Mouse (Mus musculus) CH12F3 (cell line): ENCODE results near the gene Fbxo46.

Source experiments
- in situ Hi-C: fragments of 300-500 bp; cut with MboI; formaldehyde crosslinking; loops from 2 replicates; pipeline ENCODE4 v1.14.3; 2020; ENCODE audit warnings: low sequenced_read_pairs

Fbxo46 gene

GRCm38 (mm10) chr7:19164189-19164588, 44.5 kb downstream of the Fbxo46 start:
- in situ Hi-C loops, result no loop called here

- in situ Hi-C loops, result no loop called here
These were observed 45.3 kb downstream of the Fbxo46 start for GRCm38 (mm10) chr7:19164978-19165377.

- in situ Hi-C loops, result no loop called here
These were observed 46.2 kb downstream of the Fbxo46 start, which contains the start of gene Gipr for GRCm38 (mm10) chr7:19165656-19166423. TSS of gene Gipr (minus strand) at chr7:19166127.

GRCm38 (mm10) chr7:19166990-19167389, 47.3 kb downstream of the Fbxo46 start:
- in situ Hi-C loops, result no loop called here

DNA sequence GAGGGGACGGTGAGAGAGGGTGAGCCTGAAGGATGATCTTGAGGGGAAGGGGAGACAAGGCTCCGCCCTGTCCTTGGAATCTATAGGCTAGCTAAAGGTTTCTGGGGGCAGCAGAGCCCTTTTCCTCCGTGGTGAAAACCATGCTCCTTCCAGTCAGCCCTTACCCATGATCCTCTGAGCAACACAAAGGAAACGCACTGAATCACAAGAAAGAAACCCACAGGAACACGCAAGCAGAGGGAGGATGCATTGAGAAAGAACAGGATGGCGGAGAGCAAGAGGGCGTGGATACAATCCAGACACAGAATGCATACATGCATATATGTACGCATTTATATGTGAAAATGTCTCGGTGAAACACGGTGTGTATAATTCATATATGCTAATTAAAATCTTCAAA, 49.8 kb downstream of the Fbxo46 start:
- in situ Hi-C loops, result no loop called here

GRCm38 (mm10) chr7:19170142-19170541, 50.5 kb downstream of the Fbxo46 start:
- in situ Hi-C loops, result loop anchor here (10.0 kb wide), 1 partner anchor 105 kb away; the partner anchor contains the start of gene Vasp

- in situ Hi-C loops, result loop anchor here (10.0 kb wide), 1 partner anchor 103 kb away; the partner anchor contains the start of gene Vasp
These were observed 52.2 kb downstream of the Fbxo46 start for GRCm38 (mm10) chr7:19171831-19172230.

DNA sequence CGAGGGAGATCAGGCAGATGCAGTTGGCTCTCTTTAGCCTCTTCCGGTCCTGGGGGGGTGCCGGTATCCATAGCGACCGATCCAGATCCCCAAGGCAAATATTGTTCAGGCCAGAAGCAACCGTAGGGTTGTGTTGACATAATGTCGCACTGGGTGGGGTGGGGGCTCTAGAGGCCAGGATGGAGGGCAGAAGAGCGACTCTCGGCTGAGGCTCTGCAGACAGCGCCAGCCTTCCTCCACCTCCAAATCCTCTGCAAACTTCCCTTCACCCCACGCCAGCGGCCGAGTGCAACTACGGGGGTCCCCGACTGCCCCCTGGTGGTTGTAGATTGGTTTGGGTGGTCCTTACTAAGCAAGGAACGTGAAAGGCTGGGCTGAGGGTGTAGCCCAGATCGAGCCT, 53.2 kb downstream of the Fbxo46 start:
- in situ Hi-C loops, result loop anchor here (10.0 kb wide), 1 partner anchor 102 kb away; the partner anchor contains the start of gene Vasp

GRCm38 (mm10) chr7:19175708-19176515, 56.3 kb downstream of the Fbxo46 start, which contains the start of gene Eml2:
TSS of gene Eml2 (plus strand) at chr7:19176421.
- in situ Hi-C loops, result loop anchor here (10.0 kb wide), 1 partner anchor 99 kb away; the partner anchor contains the start of gene Vasp

- in situ Hi-C loops, result loop anchor here (10.0 kb wide), 1 partner anchor 98 kb away; the partner anchor contains the start of gene Vasp
These were observed 56.9 kb downstream of the Fbxo46 start for GRCm38 (mm10) chr7:19176516-19176947.

DNA sequence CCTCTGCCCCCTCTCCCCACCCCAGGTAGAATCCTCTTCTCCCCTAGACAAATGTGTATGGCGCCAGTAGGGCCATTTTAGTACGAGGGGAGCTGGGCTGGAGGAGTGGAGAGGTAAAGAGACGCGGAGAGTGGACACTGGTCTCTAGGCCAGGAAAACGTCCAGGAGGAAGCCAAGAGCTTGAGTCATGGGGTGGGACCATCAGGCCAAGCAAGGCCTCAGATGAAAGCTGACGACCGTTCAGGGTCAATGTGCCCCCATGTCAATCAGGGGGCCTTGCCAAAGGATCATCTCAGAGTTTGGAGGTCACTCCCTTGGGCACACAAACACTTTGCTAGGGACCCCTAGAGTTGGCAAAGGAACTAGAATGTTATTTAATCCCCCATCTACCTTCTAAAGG, 57.6 kb downstream of the Fbxo46 start:
- in situ Hi-C loops, result loop anchor here (10.0 kb wide), 1 partner anchor 98 kb away; the partner anchor contains the start of gene Vasp

DNA sequence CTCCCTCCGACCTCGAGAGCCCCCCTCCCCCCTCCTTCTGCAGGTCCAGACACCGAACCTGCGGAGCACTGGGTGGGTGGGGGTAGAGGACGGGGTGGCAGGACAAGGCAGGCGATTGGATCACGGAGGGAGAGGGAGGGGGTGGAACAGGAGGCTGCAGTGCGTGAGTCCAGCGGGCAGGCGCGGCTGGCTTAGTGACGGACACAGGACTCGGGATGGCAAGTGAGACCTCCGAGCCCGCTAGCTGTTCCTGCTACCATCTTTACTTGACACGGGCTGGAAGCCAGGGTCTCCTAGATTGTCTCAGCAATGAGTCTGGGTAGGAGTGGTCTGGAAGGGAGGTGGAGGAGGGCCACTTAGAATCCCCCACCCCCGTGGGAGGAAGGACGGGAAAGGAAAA, 58.4 kb downstream of the Fbxo46 start:
- in situ Hi-C loops, result loop anchor here (10.0 kb wide), 1 partner anchor 97 kb away; the partner anchor contains the start of gene Vasp

DNA sequence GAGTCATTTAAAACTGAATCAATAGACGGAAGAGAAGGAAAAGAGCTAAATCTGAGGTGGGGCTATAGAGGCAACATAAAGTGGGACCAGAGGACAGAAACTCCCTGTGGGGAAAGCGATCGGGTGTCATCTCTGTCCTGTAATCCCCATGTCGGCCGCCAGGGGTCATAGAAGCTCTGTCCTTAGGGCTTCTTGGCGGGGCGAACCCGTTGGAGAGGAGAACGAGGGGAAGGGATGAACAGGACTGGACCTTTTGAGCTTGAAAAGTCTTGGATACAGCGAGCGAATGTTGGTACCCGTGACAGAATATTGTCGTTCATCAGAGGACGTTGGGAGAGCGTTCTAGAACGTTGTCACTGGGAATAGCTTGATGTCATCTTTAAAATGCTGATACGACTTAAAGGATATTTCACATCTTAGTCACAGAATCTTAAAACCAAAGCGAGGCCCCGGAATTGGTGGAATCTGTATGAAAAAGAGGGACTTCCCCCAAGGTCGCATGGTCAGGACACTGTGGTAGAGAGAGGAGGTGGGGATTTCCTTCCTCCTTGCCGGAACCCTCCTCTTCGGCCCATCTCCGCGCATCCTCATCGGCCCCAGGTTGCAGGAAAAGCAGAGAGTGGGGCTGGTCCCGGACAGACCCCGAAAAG, 58.9 kb downstream of the Fbxo46 start:
- in situ Hi-C loops, result loop anchor here (10.0 kb wide), 1 partner anchor 96 kb away; the partner anchor contains the start of gene Vasp

DNA sequence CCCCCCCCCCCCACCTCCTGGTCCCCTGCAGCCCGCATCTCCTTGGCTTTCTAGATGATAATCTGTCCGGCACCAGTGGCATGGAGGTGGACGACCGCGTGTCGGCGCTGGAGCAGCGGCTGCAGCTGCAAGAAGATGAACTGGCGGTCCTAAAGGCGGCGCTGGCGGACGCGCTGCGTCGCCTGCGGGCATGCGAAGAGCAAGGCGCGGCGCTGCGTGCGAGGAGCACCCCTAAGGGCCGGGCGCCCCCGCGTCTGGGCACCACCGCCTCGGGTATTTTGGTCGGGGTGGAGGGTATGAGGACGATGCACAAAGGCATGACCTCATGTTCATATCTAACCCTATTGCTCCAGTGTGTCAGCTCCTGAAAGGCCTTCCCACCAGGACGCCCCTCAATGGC, 59.5 kb downstream of the Fbxo46 start:
- in situ Hi-C loops, result loop anchor here (10.0 kb wide), 1 partner anchor 96 kb away; the partner anchor contains the start of gene Vasp

DNA sequence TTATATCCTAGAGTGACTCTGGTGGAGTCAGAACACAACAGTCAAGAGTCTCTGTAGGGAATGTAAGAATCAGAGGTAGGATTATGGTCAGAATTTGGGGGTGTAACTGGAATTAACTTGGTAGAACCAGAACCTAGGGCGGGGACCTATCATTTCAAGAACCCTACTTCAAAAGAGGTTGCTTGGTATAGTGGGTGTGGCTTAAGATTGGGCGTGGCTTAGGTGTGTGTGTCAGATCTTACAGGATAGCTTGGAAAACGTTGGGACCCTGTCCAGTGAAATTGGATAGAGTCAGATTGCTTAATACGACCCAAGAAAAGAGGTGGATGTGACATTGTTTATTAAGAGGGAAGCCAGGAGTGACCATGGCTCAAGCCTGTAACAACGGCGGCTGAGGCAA, 60.3 kb downstream of the Fbxo46 start:
- in situ Hi-C loops, result loop anchor here (10.0 kb wide), 1 partner anchor 95 kb away; the partner anchor contains the start of gene Vasp

GRCm38 (mm10) chr7:19180862-19181429, 61.3 kb downstream of the Fbxo46 start:
- in situ Hi-C loops, result no loop called here

GRCm38 (mm10) chr7:19184250-19184649, 64.6 kb downstream of the Fbxo46 start:
- in situ Hi-C loops, result no loop called here

GRCm38 (mm10) chr7:19184758-19185157, 65.1 kb downstream of the Fbxo46 start:
- in situ Hi-C loops, result no loop called here
